Mouse (Mus musculus) lung, embryonic 15.5 days (tissue): Measurements from ENCODE around the gene Hist1h4d. TPM values are rescaled to one million over a fixed set of nuclear protein-coding genes. Genes with fewer than 3 reads are reported as not detected.
"Not testable (repeated sequence)": the region's sequence is repeated elsewhere in the genome, so short reads cannot be mapped to it uniquely, and the experiment has no call there.

Experiments
- ATAC-seq: fragments of 200-750 bp; cut with Nextera tagmentation; 2 replicates; pipeline ENCODE4 v1.8.0; 2017; ENCODE audit warnings: moderate number of reproducible peaks, borderline replicate concordance; ENCODE audit not compliant: low FRiP score, low TSS enrichment; ENCODE audit errors: extremely low read depth
- H3K27ac ChIP-seq: fragments of 300-500 bp; sonication (generic); 2 replicates; pipeline ENCODE4 v1.5.1; 2015; ENCODE audit warnings: moderate library complexity, mild to moderate bottlenecking, inconsistent platforms
- H3K27me3 ChIP-seq: fragments of 300-500 bp; sonication (generic); 2 replicates; pipeline ENCODE4 v1.6.1; 2015; ENCODE audit warnings: inconsistent platforms
- H3K36me3 ChIP-seq: fragments of 300-500 bp; sonication (generic); 2 replicates; pipeline ENCODE4 v1.6.1; 2015; ENCODE audit warnings: inconsistent platforms
- H3K4me1 ChIP-seq: fragments of 300-500 bp; sonication (generic); 2 replicates; pipeline ENCODE4 v1.6.1; 2015; ENCODE audit warnings: inconsistent platforms
- H3K4me2 ChIP-seq: fragments of 300-500 bp; sonication (generic); 2 replicates; pipeline ENCODE4 v1.6.1; 2015; ENCODE audit warnings: inconsistent platforms, mild to moderate bottlenecking, moderate library complexity
- H3K4me3 ChIP-seq: fragments of 300-500 bp; sonication (generic); 2 replicates; pipeline ENCODE4 v1.5.1; 2015; ENCODE audit warnings: mild to moderate bottlenecking, inconsistent platforms
- H3K9ac ChIP-seq: fragments of 300-500 bp; sonication (generic); 2 replicates; pipeline ENCODE4 v1.6.1; 2015; ENCODE audit warnings: inconsistent platforms
- H3K9me3 ChIP-seq: fragments of 300-500 bp; sonication (generic); 2 replicates; pipeline ENCODE4 v1.6.1; 2016; ENCODE audit warnings: inconsistent platforms
- WGBS: fragments of 180-500 bp; shearing (Covaris S2); methylation state at CpG from one replicate; pipeline ENCODE4 v1.1.7; 2015; 5-methylcytosine and 5-hydroxymethylcytosine counted together
- polyA plus RNA-seq: library from polyadenylated mRNA; unstranded; fragments of >200 nt; fragmentation: Nextera tagmentation; extraction: Ambion mirVana; gene quantifications from 2 replicates; pipeline ENCODE4 v1.2.1, GENCODE M21; 2015

Gene Hist1h4d
- polyA plus RNA-seq = 160 and 177 TPM in 2 replicates

DNA sequence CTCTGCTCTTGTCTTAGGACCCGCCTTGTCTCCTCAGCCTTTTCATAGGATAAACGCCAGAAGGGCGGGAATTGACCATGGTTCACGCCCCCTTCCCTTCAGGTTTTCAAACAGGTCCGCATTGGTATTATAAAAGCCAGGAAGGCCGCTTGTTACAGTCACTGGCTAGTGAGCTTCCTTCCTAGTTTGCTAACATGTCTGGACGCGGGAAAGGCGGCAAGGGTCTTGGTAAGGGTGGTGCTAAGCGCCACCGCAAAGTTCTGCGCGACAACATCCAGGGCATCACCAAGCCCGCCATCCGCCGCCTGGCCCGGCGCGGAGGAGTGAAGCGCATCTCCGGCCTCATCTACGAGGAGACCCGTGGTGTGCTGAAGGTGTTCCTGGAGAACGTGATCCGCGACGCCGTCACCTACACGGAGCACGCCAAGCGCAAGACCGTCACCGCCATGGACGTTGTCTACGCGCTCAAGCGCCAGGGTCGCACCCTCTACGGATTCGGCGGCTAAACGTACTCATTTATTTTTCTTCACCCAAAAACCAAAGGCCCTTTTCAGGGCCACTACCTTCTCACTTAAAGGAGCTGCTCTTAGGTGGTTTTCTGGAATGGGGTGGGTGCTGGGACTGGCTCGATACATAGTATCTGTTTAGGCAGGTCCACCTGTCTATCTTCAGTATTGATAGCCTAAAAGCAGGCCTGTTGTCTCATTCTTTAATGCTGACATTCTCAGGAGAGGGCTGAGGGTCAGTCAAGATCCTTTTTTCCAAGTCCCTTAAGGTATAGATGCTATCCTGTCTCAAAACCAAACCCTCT is at the start of gene Hist1h4d:
Gene Hist1h4d (plus strand): TSS at position 191 of the 811 bp plus-strand sequence.
- Histone ChIP-seq H3K27me3 (no peaks in the 10 kb centered on the region), H3K9ac (peak within 1 kb of the TSS; percentile 67), H3K4me1 (peaks cover 41% of the 10 kb centered on the region), H3K9me3 (no peaks in the 10 kb centered on the region), H3K4me2 (peak within 1 kb of the TSS; percentile 77), H3K4me3 (peak within 1 kb of the TSS; percentile 53), H3K36me3 (no peaks in the 10 kb centered on the region), H3K27ac (peak within 1 kb of the TSS; percentile 98)
- peak; percentile 90 for ATAC-seq
- under 1% methylated on average over 43 of the region's 43 CpGs for WGBS

DNA sequence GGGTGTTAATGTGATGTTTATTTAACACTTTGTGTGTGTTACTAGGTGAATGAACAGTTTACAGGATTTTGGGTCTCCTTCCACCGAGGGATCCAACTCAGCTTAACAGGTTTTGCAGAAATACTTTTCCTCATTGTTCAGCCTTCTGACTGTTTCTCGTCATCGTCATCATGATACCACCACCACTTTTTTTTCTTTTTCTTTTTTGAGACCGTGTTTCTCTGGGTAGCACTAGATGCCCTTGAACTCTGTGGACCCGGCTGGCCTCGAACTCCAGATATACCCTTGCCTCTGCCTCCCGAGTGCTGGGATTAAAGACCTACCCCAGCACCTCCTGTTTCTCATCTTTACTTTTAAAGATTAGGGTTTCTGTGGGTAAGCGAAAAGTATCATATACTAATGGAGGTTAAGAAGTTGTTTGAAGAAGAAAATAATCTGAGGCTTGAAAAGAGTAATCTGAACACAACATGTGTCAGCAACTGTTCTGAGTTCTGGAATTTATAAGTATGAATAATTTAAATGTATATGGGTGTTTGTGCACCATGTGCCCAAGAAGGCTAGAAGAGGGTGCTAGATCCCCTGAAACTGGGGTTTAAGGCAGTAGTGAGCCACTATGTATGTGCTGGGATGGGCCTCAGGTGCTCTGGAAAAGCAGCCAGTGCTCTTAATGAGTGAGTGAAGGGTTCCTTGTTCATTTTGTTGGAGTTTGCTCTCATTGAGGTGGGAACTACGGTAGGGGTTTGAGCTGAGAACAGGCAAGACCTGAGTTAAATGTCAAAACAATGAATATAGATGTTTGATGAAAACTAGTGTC is 48.9 kb upstream of the Hist1h4d start:
- no peak for ATAC-seq
- WGBS = 11% methylated on average over 9 of the region's 9 CpGs
- Histone ChIP-seq H3K9me3 (no peaks in the 10 kb centered on the region), H3K4me2 (peak overlapping the region; percentile 66), H3K27me3 (no peaks in the 10 kb centered on the region), H3K9ac (peak overlapping the region; percentile 49), H3K4me1 (peaks cover 39% of the 10 kb centered on the region), H3K27ac (peak overlapping the region; percentile 98), H3K36me3 (no peaks in the 10 kb centered on the region), H3K4me3 (peak overlapping the region; percentile 48)

DNA sequence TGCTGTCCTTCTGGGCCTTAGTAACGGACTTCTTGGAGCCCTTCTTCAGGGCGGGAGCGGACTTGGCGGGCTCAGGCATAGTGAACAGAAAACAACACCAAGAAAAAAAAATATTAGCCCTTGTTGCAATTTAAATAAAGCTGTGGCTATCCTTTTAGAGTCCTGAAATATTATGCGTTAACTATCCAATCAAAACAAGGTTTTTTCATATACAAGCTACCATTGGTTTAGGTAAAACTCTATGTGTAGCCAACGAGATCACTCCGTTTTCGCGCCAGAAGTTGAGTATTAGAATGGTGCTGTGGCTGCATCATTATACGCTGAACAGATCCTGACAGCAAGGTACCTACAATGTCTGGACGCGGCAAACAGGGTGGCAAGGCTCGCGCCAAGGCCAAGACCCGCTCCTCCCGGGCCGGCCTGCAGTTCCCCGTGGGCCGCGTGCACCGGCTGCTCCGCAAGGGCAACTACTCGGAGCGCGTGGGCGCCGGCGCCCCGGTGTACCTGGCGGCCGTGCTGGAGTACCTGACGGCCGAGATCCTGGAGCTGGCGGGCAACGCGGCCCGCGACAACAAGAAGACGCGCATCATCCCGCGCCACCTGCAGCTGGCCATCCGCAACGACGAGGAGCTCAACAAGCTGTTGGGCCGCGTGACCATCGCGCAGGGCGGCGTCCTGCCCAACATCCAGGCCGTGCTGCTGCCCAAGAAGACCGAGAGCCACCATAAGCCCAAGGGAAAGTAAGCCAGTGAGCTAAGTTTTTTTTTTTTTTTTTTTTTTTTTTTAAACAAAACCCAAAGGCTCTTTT is 47.6 kb upstream of the Hist1h4d start, which contains the start of gene Hist1h2af:
Gene Hist1h2af (plus strand): TSS at position 347 of the 808 bp plus-strand sequence.
- H3K4me2 ChIP-seq = peak within 1 kb of the TSS; percentile 66
- under 1% methylated on average over 28 of the region's 53 CpGs for WGBS
- H3K9ac ChIP-seq = peak within 1 kb of the TSS; percentile 61
- peak; percentile 53; the same call in 1 of the 2 replicates for ATAC-seq
- H3K27ac ChIP-seq = peak within 1 kb of the TSS; percentile 98
- not testable (repeated sequence) for H3K27me3 ChIP-seq, H3K36me3 ChIP-seq, H3K9me3 ChIP-seq
- H3K4me1 ChIP-seq = peaks cover 36% of the 10 kb centered on the region
- H3K4me3 ChIP-seq = peak within 1 kb of the TSS; percentile 48

DNA sequence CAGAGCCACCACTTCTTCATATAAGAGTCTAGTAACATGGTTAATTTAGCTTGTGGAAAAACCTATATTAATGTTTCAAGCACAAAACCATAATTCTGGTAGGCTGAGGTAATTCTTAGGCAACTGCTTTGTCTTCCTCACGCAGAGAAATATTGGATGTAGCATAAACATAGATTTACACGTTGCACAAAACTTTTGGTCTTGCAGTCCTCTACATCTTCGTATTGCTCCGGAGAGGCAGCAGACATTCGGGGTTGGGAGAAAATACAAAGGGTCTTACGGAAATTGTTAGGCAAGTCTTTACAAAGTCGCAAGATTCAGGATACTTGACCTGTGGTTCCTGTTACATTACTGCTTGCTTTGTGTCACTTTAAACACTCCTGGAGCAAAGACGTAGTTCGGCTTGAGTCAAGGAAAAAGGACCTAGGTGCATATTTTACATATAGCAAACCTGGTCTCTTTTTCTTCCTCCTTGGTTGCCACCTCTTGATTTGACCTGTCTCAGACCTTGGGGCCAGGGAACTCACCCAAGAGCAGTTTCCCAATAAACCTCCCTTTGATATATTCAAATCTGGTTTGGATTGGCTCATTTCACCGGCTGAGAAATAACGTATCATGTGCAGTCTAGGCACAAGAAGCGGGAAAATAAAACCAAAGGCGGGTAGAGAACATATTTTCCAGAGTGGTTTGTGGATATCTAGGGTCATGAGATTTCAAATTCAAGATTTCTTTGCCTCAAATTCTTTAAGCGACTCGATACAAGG is 46.8 kb upstream of the Hist1h4d start:
- H3K4me2 ChIP-seq = peak overlapping the region; percentile 66
- no peaks in the 10 kb centered on the region for H3K27me3 ChIP-seq
- ATAC-seq = no peak
- no peaks in the 10 kb centered on the region for H3K9me3 ChIP-seq
- WGBS = 1% methylated on average over 15 of the region's 15 CpGs
- H3K9ac ChIP-seq = peak overlapping the region; percentile 61
- peaks cover 31% of the 10 kb centered on the region for H3K4me1 ChIP-seq
- no peaks in the 10 kb centered on the region for H3K36me3 ChIP-seq
- H3K27ac ChIP-seq = peak overlapping the region; percentile 98
- peak overlapping the region; percentile 48 for H3K4me3 ChIP-seq

DNA sequence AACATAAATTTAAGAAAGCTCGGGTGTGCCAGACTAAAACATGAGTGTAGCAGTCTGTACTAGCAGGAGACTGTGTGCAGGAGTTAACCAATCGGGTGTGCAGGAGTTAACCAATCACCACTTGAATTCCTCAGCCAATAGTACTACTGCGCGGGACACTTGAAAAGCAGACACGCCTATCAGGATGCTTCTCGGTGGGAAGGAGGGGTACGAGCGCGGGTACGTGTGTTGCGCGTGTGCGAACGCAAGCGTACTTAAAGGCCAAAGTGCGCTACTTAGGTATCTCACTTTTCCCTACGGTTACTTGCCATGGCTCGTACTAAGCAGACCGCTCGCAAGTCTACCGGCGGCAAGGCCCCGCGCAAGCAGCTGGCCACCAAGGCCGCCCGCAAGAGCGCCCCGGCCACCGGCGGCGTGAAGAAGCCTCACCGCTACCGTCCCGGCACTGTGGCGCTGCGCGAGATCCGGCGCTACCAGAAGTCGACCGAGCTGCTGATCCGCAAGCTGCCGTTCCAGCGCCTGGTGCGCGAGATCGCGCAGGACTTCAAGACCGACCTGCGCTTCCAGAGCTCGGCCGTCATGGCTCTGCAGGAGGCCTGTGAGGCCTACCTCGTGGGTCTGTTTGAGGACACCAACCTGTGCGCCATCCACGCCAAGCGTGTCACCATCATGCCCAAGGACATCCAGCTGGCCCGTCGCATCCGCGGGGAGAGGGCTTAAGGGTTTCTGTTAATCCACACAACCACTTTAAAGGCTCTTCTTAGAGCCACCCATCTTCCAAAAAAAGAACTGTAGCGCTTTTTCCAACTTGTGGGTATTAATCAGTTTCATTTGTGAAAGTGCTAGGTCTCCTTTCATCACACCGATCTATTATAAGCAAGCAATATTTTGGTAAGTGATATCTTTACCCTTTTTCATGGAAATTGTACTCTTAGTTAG is 46.0 kb upstream of the Hist1h4d start, which contains the start of gene Hist1h3g:
Gene Hist1h3g (plus strand): TSS at position 286 of the 939 bp plus-strand sequence.
- Histone ChIP-seq H3K4me2 (peak within 1 kb of the TSS; percentile 66), H3K4me1 (peaks cover 31% of the 10 kb centered on the region), H3K4me3 (peak within 1 kb of the TSS; percentile 48), H3K27ac (peak within 1 kb of the TSS; percentile 98), H3K9ac (peak within 1 kb of the TSS; percentile 61)
- H3K36me3 ChIP-seq, H3K9me3 ChIP-seq, H3K27me3 ChIP-seq: not testable (repeated sequence)
- peak; percentile 89 for ATAC-seq
- under 1% methylated on average over 41 of the region's 62 CpGs for WGBS

DNA sequence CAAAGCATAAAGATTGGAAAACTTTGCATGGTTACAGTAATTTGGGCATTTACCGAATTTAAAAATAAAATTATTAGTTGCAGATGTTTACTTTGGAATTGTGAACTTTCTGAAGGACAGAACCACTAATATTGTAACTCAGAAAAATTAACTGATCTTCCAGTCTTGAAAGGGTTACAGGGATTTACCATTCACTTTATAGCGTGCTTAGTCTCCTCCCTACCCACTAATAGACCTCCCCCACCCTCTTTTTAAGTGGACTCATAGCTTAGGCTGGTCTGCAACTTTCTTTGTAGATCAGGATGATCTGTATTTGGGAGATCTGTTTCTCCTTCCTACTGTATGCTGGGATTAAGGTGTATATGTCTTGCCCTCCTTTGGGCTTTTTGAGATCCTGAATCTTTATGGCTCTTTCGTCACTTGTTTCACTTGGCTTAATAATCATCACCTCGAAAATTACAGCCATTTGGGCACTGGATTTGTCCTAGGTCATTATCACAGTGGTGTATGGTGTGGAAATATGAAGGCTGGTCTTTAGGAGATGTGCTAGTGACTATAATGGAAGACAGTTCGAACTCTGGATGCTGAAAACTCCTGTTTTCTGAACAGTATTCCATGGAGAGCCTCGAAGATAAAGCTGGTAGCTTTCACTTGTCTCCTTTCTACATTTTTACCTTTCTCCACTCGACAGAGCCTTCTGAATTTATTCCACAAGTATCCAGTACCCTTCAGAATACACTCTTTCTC is 45.1 kb upstream of the Hist1h4d start:
- 13% methylated on average over 7 of the region's 7 CpGs for WGBS
- no peaks in the 10 kb centered on the region for H3K36me3 ChIP-seq
- H3K4me2 ChIP-seq = peak overlapping the region; percentile 66
- H3K4me3 ChIP-seq = peak overlapping the region; percentile 48
- no peak for ATAC-seq
- peak overlapping the region; percentile 58 for H3K9ac ChIP-seq
- peak overlapping the region; percentile 98 for H3K27ac ChIP-seq
- peaks cover 31% of the 10 kb centered on the region for H3K4me1 ChIP-seq
- H3K27me3 ChIP-seq = no peaks in the 10 kb centered on the region
- H3K9me3 ChIP-seq = no peaks in the 10 kb centered on the region

DNA sequence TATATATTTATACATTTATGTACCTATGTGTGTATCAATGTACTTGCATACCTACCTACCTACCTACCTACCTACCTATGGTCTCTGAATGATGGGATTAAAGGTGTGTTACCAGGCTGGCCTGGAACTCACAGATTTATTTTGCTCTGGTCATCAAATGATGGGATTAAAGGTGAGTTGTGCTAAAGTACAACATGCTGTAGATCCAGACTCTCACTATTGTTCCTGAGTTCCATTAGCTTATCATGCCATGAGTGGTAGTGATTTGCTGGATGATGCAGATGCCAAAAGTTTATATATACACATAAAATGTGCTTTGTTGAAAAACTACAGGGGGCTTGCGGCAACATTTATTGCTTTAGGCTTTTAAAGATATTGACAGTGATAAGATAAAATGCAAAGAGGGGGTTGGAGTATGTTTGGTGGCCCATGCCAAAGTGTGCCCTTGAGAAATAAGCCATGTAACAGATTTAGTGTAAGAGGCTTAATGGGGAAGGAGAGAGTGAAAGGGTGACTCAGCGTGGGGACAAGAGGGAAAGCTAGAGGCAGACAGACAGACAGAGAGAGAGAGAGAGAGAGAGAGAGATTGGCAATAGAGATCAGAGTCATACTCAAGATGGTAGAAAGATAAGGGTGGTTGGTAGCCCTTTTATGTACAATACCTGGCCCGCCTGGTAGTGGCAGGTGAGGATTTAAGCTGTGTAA is 44.2 kb upstream of the Hist1h4d start:
- no peak for ATAC-seq
- Histone ChIP-seq H3K9ac (peak overlapping the region; percentile 11; the same call in 1 of the 2 replicates), H3K9me3 (no peaks in the 10 kb centered on the region), H3K4me3 (peak overlapping the region; percentile 48), H3K27ac (0 out of 2 replicates have a peak overlapping the region, but pooled peaks have one; percentile 41), H3K36me3 (no peaks in the 10 kb centered on the region), H3K4me2 (peak overlapping the region; percentile 66), H3K27me3 (no peaks in the 10 kb centered on the region), H3K4me1 (peaks cover 29% of the 10 kb centered on the region)
- 41% methylated on average over 3 of the region's 3 CpGs for WGBS

DNA sequence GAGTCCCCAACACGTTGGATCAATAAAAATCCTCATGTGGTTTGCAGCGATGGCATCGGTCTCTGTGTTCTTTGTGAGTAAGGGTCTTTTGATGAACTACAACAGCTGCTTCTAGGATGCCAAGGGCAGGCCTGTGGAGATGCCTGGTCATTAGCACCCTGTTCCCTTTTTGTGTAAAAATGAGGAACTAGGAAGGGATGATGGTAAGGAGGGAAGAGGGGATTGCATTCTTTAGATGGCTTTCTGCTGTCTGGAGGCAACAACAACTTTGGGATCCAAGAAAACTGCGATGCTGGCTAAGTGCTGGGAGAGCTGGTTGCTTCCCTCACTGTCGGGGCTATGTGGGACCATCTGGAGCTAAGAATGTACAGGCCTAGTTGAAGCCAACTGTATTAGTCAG is 43.1 kb upstream of the Hist1h4d start:
- Histone ChIP-seq H3K4me1 (peaks cover 22% of the 10 kb centered on the region), H3K9me3 (no peaks in the 10 kb centered on the region), H3K4me2 (no peak overlapping the region), H3K36me3 (no peaks in the 10 kb centered on the region), H3K27me3 (no peaks in the 10 kb centered on the region), H3K27ac (no peak overlapping the region), H3K4me3 (no peak overlapping the region), H3K9ac (no peak overlapping the region)
- 78% methylated on average over 5 of the region's 5 CpGs for WGBS
- no peak for ATAC-seq

DNA sequence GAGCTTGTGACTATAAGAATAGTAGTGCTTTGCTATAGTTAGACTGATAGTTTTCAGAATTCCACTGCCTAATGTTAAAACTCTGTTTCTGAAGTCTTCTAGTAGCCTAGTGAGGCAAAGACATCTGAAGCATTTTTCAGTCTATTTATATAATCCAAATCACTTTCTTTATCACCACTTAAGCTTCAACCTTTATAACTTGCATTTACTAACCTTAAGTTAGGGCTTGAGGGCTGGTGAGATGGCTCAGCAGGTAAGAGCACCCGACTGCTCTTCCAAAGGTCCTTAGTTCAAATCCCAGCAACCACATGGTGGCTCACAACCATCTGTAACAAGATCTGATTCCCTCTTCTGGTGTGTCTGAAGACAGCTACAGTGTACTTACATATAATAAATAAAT is 41.6 kb upstream of the Hist1h4d start:
- H3K9me3 ChIP-seq, H3K27ac ChIP-seq, H3K27me3 ChIP-seq, H3K4me2 ChIP-seq, H3K4me3 ChIP-seq, ATAC-seq, H3K36me3 ChIP-seq, H3K9ac ChIP-seq: not testable (repeated sequence)
- H3K4me1 ChIP-seq = peaks cover 17% of the 10 kb centered on the region
- 55% methylated on average over 1 of the region's 1 CpGs for WGBS
